Mouse (Mus musculus) MEL (cell line): Measurements from ENCODE around the gene Mrpl39. TPM values are rescaled to one million over a fixed set of nuclear protein-coding genes. Genes with fewer than 3 reads are reported as not detected.

ENCODE experiments used
- DNase-seq: peaks from one replicate; pipeline ENCODE4 v3.0.0; 2011; ENCODE audit warnings: low read depth, low spot score
- H3K27ac ChIP-seq: 2 replicates; pipeline ENCODE4 v1.5.1; 2012; ENCODE audit warnings: low read depth, mild to moderate bottlenecking, control low read depth, low read length, moderate library complexity; ENCODE audit not compliant: control insufficient read depth
- H3K27me3 ChIP-seq, 2 experiments: fragments of 150-350 bp in 1 of 2; sonication (generic) in 1 of 2; 2 replicates each; pipeline ENCODE4 v1.6.1; 2012; ENCODE audit warnings: low read length in 2 of 2, mild to moderate bottlenecking in 2 of 2, improper control_type of control experiment in 1 of 2, moderate library complexity in 1 of 2; ENCODE audit not compliant: insufficient read depth in 2 of 2, control insufficient read depth in 1 of 2
- H3K36me3 ChIP-seq, 2 experiments: 2 replicates each; pipeline ENCODE4 v1.6.1; 2012 to 2014; ENCODE audit warnings: low read length in 2 of 2, improper control_type of control experiment in 1 of 2, inconsistent platforms in 1 of 2, mild to moderate bottlenecking in 1 of 2; ENCODE audit not compliant: insufficient read depth in 2 of 2, control insufficient read depth in 1 of 2
- H3K4me1 ChIP-seq, 2 experiments: fragments of 150-350 bp in 1 of 2; sonication (generic) in 1 of 2; 2 replicates each; pipeline ENCODE4 v1.6.1; 2012; ENCODE audit warnings: low read length in 2 of 2, improper control_type of control experiment in 1 of 2, mild to moderate bottlenecking in 1 of 2; ENCODE audit not compliant: insufficient read depth in 2 of 2, control insufficient read depth in 1 of 2
- H3K4me3 ChIP-seq, 2 experiments: fragments of 150-350 bp in 1 of 2; sonication (generic) in 1 of 2; 2 replicates each; pipeline ENCODE4 v1.5.1; 2012; ENCODE audit warnings: low read depth in 2 of 2, low read length in 2 of 2, mild to moderate bottlenecking in 2 of 2, moderate library complexity in 2 of 2, control low read depth in 1 of 2, improper control_type of control experiment in 1 of 2; ENCODE audit not compliant: control insufficient read depth in 1 of 2, insufficient read depth in 1 of 2
- H3K79me2 ChIP-seq: 2 replicates; pipeline ENCODE4 v1.6.1; 2012; ENCODE audit warnings: mild to moderate bottlenecking, low read length, moderate library complexity; ENCODE audit not compliant: control insufficient read depth, poor library complexity, insufficient read depth
- H3K9ac ChIP-seq: 2 replicates; pipeline ENCODE4 v1.6.1; 2012; ENCODE audit warnings: low read depth, mild to moderate bottlenecking, control low read depth, low read length, moderate library complexity; ENCODE audit not compliant: control insufficient read depth, poor library complexity, severe bottlenecking
- H3K9me3 ChIP-seq: fragments of 150-350 bp; sonication (generic); replicated peaks from 2 replicates; pipeline ENCODE4 v1.6.1; 2012; ENCODE audit warnings: mild to moderate bottlenecking, low read length, improper control_type of control experiment, moderate library complexity; ENCODE audit not compliant: insufficient read depth
- ELF1 ChIP-seq: IDR thresholded peaks from 2 replicates; pipeline ENCODE4 v1.6.1; 2014; ENCODE audit warnings: low read depth, mild to moderate bottlenecking, inconsistent platforms, low read length, improper control_type of control experiment, moderate library complexity
- EP300 ChIP-seq, 2 experiments: IDR thresholded peaks; 2 replicates each; pipeline ENCODE4 v1.6.1; 2011; ENCODE audit warnings: improper control_type of control experiment in 2 of 2, low read length in 2 of 2, low read depth in 1 of 2, mild to moderate bottlenecking in 1 of 2
- ETS1 ChIP-seq: IDR thresholded peaks from 2 replicates; pipeline ENCODE4 v1.6.1; 2012; ENCODE audit warnings: low read depth, mild to moderate bottlenecking, inconsistent platforms, low read length, improper control_type of control experiment, moderate library complexity
- GATA1 ChIP-seq: IDR thresholded peaks from 2 replicates; pipeline ENCODE4 v1.6.1; 2011; ENCODE audit warnings: low read depth, low read length, improper control_type of control experiment
- JUND ChIP-seq: IDR thresholded peaks from 2 replicates; pipeline ENCODE4 v1.6.1; 2011; ENCODE audit warnings: low read depth, mild to moderate bottlenecking, improper control_type of control experiment, low read length
- MAFK ChIP-seq: IDR thresholded peaks from 2 replicates; pipeline ENCODE4 v1.6.1; 2011; ENCODE audit warnings: low read depth, mild to moderate bottlenecking, low read length, improper control_type of control experiment, borderline replicate concordance
- MAX ChIP-seq: IDR thresholded peaks from 2 replicates; pipeline ENCODE4 v1.6.1; 2011; ENCODE audit warnings: low read length, improper control_type of control experiment
- MYC ChIP-seq: IDR thresholded peaks from 2 replicates; pipeline ENCODE4 v1.6.1; 2011; ENCODE audit warnings: low read depth, mild to moderate bottlenecking, low read length, improper control_type of control experiment, moderate library complexity
- NELFE ChIP-seq: IDR thresholded peaks from 2 replicates; pipeline ENCODE4 v1.6.1; 2011; ENCODE audit warnings: low read depth, low read length, improper control_type of control experiment
- NRF1 ChIP-seq: IDR thresholded peaks from 2 replicates; pipeline ENCODE4 v1.6.1; 2014; ENCODE audit warnings: low read depth, mild to moderate bottlenecking, inconsistent platforms, low read length, improper control_type of control experiment, moderate library complexity; ENCODE audit not compliant: poor library complexity, insufficient read depth, severe bottlenecking
- RAD21 ChIP-seq: IDR thresholded peaks from 2 replicates; pipeline ENCODE4 v1.6.1; 2011; ENCODE audit warnings: mild to moderate bottlenecking, low read depth, low read length, improper control_type of control experiment
- RCOR1 ChIP-seq: IDR thresholded peaks from 2 replicates; pipeline ENCODE4 v1.6.1; 2012; ENCODE audit warnings: low read depth, mild to moderate bottlenecking, inconsistent platforms, low read length, improper control_type of control experiment
- TAL1 ChIP-seq: IDR thresholded peaks from 2 replicates; pipeline ENCODE4 v1.6.1; 2012; ENCODE audit warnings: mild to moderate bottlenecking, inconsistent platforms, low read length, moderate library complexity, mixed read lengths
- TBP ChIP-seq: IDR thresholded peaks from 2 replicates; pipeline ENCODE4 v1.8.0; 2011; ENCODE audit warnings: low read depth, low read length, improper control_type of control experiment
- USF2 ChIP-seq, 2 experiments: IDR thresholded peaks; 2 replicates each; pipeline ENCODE4 v1.6.1; 2011 to 2012; ENCODE audit warnings: improper control_type of control experiment in 2 of 2, low read length in 2 of 2, borderline replicate concordance in 1 of 2, inconsistent platforms in 1 of 2, low read depth in 1 of 2, mild to moderate bottlenecking in 1 of 2; ENCODE audit not compliant: insufficient read depth in 1 of 2
- ZC3H11A ChIP-seq: IDR thresholded peaks from 2 replicates; pipeline ENCODE4 v1.6.1; 2012; ENCODE audit warnings: low read depth, mild to moderate bottlenecking, inconsistent platforms, low read length, improper control_type of control experiment
- ZMIZ1 ChIP-seq: IDR thresholded peaks from 2 replicates; pipeline ENCODE4 v1.6.1; 2012; ENCODE audit warnings: low read depth, mild to moderate bottlenecking, inconsistent platforms, low read length, improper control_type of control experiment, moderate library complexity
- polyA plus RNA-seq, 2 experiments: library from polyadenylated mRNA; stranded (reverse) in 1 of 2; unstranded in 1 of 2; fragments of >175 nt in 1 of 2; fragments of >200 nt in 1 of 2; gene quantifications; 2 replicates each; pipeline versions ENCODE4 v1.2.1 to v1.2.4; 2012; ENCODE audit warnings: low replicate concordance in 2 of 2, low read depth in 1 of 2; ENCODE audit not compliant: insufficient read length in 2 of 2, insufficient read depth in 1 of 2, missing spikeins in 1 of 2
- total RNA-seq: library from RNA; depleted of rRNA; stranded (reverse); fragments of 300-350 nt; gene quantifications from 2 replicates; pipeline ENCODE4 v1.2.3, GENCODE M21; 2012

The Mrpl39 gene
- total and polyA plus RNA-seq, 3 experiments, result 48.3 to 50.9 TPM; not detected in 1

- Histone ChIP-seq H3K9ac (no peak overlapping the region), H3K4me1 (no peaks in the 10 kb centered on the region), H3K79me2 (no peaks in the 10 kb centered on the region), H3K9me3 (no peaks in the 10 kb centered on the region), H3K27ac (no peak overlapping the region), H3K36me3 (no peaks in the 10 kb centered on the region), H3K27me3 (no peaks in the 10 kb centered on the region; a peak in 1 of 4 replicates), H3K4me3 (no peak overlapping the region)
- TF ChIP-seq ETS1, result no peak
- no peak for TF ChIP-seq ELF1
- TF ChIP-seq TBP, result no peak
- TF ChIP-seq NELFE, result no peak
- DNase-seq, result no peak
Observed at GRCm38 (mm10) chr16:84770891-84771290, 35.3 kb upstream of the Mrpl39 start.

GRCm38 (mm10) chr16:84769619-84770464 is 34.3 kb upstream of the Mrpl39 start:
- Histone ChIP-seq H3K79me2 (no peaks in the 10 kb centered on the region), H3K4me1 (no peaks in the 10 kb centered on the region), H3K4me3 (no peak overlapping the region), H3K36me3 (no peaks in the 10 kb centered on the region), H3K27me3 (no peaks in the 10 kb centered on the region; a peak in 1 of 4 replicates), H3K9ac (no peak overlapping the region), H3K9me3 (no peaks in the 10 kb centered on the region), H3K27ac (no peak overlapping the region)
- no peak for DNase-seq
- TF ChIP-seq RCOR1 (no peak), ZC3H11A (no peak), EP300 (IDR thresholded peaks at IDR 0.05; ENCODE audit: low read depth in 1 of 2, low read length in 2 of 2) (no peak)

- Histone ChIP-seq H3K27me3 (no peaks in the 10 kb centered on the region; a peak in 1 of 4 replicates), H3K4me1 (no peaks in the 10 kb centered on the region), H3K36me3 (no peaks in the 10 kb centered on the region), H3K9me3 (no peaks in the 10 kb centered on the region), H3K79me2 (no peaks in the 10 kb centered on the region), H3K4me3 (no peak overlapping the region), H3K27ac (no peak overlapping the region), H3K9ac (no peak overlapping the region)
- TF ChIP-seq TAL1 (no peak), USF2 (IDR thresholded peaks at IDR 0.05; ENCODE audit: borderline replicate concordance in 1 of 2, insufficient read depth in 1 of 2, low read depth in 1 of 2, low read length in 2 of 2) (no peak), RAD21 (no peak), JUND (no peak), MAX (no peak), NRF1 (no peak), MAFK (no peak), MYC (no peak), ZMIZ1 (no peak), ELF1 (no peak), GATA1 (no peak)
- no peak for DNase-seq
Observed at GRCm38 (mm10) chr16:84769182-84769581, 33.6 kb upstream of the Mrpl39 start.
